Mouse (Mus musculus) adrenal gland (tissue): ENCODE data around the gene Trrap.

Experiments used
- intact Hi-C: fragments of 180-260 bp; cut with DNase I; formaldehyde crosslinking; loops from one replicate; pipeline ENCODE4 v1.15.1; 2025

Gene Trrap

DNA sequence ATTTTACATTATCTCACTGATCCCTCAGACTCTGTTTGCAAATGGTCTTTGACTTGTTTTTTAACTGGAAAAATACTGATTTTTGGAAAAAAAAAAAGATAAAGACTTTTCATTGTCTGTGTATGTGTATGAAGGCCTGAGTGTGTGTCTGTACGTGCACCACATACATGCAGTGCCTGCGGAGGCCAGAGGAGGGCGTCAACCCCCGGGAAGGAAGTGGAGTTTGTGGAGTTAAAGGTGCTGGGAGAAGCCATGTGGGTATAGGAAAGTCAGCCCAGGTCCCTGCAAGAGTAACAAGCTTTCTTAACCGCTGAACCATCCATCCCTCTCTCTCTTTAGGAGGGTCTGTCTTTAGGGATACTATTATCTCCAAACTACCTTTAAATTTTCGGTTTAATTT, 5.7 kb downstream of the Trrap start:
- intact Hi-C loops: no loop called here

DNA sequence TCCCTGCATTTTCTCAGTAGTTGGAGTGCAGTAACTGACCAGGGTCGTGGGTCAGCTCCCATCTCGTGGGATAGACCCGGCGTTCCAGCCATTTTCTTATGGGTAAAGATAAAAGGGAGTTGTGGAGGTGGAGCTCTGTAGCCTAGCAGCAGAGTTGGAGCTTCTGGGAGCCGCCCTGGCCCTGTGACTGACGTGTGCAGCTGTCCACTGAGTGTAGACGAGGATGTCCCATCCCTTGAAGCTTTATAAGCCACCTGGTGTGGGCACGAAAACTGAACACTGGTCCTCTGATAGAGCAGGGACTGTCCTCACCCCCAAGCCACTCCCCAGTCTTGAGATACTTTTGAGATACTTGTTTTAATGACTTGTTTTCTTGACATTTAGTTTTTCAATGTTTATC, 13.1 kb downstream of the Trrap start:
- intact Hi-C loops: loop anchor here (5.0 to 10.0 kb wide), 2 partner anchors 42 to 204 kb away; no protein-coding TSS in a partner anchor

DNA sequence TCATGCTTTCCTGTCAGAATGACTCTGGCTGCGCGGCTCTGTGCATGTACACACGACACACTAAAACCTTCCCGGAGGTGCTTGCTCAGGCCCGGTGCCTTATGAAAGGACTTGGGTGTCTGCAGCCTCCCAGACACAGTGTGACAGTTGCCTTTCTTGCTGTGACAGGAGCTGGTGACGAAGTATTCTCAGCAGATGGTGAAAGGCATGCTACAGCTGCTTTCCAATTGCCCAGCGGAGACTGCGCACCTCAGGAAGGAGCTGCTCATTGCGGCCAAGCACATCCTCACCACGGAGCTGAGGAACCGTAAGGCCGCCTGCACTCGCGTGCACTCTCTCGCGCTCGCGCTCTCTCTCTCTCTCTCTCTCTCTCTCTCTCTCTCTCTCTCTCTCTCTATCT, 18.9 kb downstream of the Trrap start:
- intact Hi-C loops: loop anchor here (10.0 kb wide), 1 partner anchor 198 kb away; no protein-coding TSS in a partner anchor

DNA sequence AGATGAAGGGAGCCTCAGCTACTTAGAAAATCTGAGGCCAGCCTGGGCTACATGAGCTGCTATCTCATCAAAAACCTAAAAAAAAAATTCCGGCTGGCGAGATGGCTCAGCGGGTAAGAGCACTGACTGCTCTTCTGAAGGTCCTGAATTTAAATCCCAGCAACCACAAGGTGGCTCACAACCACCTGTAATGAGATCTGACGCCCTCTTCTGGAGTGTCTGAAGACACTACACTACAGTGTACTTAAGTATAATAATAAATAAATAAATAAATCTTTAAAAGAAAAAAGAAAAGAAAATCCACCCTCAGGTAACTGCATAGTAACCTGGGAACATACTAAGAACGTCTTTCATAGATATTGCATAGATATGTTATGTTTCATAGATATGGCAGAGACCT, 25.8 kb downstream of the Trrap start:
- intact Hi-C loops: loop anchor here (5.0 kb wide), 1 partner anchor 39 kb away; no protein-coding TSS in a partner anchor

DNA sequence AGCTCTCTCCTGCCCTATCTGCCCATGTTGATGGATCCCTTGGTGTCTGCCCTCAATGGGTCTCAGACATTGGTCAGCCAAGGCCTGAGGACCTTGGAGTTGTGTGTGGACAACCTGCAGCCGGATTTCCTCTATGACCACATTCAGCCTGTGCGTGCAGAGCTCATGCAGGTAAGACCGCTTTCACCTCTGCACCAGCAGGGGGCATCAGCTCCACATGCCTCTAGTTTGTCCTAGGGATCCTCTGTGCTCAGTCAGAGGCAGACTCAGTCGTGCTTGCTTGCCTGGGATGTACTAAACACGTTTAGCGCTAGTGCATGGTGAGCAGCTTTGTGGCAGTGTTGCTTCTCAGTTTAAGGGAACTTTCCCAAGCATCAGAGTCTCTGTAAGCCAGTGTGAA, 27.2 kb downstream of the Trrap start:
- intact Hi-C loops: loop anchor here (5.0 kb wide), 1 partner anchor 38 kb away; no protein-coding TSS in a partner anchor

DNA sequence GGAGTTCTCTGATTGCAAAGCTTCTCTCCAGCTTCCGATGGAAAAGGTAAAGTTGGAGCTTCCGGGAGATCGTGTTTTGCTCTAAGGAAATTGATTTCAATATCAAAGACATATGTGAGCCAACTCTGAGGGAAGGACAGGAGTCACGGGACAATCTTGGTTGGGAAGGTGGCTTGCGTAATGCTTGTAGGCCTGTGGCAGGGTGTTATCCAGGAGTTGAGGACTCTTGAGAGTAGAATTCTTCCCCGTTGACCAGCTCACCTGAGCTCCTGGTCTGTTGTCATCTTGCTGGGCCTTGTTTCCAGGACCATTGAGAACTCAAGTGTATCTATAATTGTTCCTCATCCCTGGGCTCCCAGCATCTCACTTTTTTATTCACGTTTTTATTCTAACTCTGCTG, 29.6 kb downstream of the Trrap start:
- intact Hi-C loops: no loop called here

DNA sequence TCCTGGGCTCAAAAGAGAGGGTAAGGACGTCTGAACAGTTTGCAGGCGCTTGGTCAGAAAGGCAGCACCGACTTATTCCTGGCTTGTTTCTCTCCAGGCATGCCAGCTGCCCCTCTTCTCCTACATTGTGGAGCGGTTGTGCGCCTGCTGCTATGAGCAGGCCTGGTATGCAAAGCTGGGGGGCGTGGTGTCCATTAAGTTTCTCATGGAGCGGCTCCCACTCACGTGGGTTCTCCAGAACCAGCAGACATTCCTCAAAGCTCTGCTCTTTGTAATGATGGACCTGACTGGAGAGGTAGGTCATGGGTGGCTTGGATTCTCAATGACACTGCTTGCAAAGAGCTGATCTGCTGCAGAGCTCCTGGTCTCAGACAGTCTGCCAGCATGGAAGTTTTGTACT, 35.5 kb downstream of the Trrap start:
- intact Hi-C loops: no loop called here

DNA sequence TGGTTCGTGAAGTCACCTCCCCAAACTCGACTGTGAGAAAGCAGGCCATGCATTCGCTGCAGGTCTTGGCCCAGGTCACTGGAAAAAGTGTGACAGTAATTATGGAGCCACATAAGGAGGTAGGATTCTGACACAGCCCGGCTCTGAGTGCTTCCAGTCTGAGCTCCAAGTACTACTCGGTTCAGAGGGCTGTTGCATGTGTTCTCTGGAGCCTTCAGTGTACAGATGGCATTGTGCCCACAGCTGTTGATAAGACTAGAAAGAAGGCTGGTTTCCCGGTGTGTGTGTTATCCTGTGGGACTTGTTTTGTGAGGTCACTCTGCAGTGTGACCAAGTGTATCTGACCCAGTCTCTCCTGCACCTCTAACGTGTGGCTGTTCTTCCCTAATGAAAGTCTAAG, 36.6 kb downstream of the Trrap start:
- intact Hi-C loops: no loop called here

DNA sequence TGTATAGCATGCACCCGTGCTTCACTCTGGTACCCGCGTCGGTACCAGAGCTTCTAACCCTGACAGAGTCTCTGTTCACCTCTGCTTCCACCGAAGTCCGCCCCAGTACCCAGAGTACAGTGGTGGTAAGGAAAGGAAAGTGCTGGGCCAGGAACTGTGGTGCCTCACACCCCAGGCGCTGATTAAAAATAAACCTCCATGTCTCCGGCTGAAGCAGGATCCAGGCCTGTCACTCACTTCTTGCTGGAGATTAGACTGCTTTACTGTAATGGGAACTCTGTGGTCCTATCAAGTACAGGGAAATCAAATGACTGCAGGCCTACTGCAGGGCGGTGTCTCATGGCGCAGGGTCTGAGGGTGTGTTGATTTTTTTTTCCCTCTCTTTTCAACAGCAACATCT, 39.4 kb downstream of the Trrap start:
- intact Hi-C loops: no loop called here

DNA sequence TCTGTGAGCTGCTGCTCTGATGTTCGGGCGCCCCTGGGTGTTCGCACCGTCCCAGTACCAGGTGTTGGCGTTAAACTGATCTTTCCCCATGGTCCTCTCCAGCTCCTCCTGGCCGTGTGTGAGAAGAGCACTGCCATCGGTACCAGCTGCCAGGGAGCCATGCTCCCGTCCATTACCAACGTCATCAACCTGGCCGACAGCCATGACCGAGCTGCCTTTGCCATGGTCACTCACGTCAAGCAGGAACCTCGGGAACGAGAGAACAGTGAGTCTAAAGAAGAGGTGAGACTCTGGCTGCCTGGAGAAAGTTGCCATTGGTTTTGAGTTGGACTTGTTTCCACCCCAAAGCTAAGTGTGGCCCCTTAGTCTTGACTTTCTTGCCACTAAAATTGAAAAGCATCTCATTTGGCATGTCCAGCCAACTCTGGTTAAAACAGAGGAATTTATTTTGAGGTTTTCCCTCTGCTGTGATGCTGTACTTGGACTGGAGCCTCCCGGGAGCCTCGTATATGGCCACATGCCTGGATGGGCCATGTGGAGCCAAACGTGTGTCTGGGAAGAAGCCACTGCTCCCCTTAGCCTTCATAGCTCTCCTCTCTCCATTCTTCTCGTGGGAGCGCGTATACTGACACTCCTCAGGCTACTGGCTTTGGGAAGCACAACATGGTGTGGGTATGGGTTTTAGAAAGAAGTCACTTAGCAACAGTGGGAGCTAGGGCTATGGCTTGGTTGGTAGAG, 61.0 kb downstream of the Trrap start:
- intact Hi-C loops: no loop called here

DNA sequence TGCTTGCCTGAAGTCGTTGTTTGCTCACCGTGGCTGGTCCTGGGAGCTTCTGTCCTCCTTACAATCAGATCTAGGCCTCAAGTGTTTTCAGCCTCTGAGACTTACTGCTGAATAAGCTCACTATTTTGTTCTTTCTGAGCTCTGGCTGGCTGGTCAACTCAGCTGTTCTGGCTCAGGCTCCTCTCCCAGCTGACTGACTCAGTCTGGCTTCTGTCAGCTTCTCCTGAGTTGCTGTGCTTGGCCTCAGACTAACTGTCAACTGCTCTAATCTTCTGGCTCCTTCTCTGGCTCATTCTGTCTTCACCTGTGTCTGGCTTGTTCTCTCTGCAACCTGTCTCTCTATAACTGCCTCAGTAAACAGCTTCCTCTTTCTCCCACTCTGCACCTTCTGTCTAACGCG, 62.1 kb downstream of the Trrap start:
- intact Hi-C loops: loop anchor here (5.0 kb wide), 1 partner anchor 37 kb away; no protein-coding TSS in a partner anchor

DNA sequence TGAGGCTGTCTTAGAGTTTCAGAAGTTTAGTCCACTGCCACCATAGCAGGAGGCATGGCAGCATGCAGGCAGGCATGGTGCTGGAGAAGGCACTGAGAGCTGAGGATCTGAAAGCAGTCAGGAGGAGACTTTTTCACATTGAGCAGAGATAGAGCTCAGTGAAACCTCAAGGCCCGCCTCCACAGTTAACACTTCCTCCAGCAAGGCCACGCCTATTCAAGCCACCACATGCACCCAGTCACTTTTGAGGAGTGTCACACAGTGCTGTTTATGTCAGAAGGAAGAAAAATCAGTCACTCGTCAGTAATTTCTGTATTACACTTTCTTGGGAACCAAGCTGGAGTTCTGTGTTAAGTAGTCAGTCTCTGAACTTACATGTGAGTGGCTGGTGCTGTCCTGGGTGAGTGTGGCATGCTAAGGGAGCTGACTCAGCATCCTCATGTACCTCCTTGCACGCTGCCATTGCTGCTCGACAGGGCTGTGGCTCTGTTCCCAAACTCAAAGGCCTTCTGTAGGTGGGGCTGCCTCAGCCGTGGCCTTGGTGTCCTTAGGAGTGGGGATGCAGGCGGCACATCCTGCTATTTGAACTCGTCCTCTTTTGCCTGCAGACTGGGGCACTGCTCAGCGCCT, 64.4 kb downstream of the Trrap start:
- intact Hi-C loops: loop anchor here (5.0 kb wide), 1 partner anchor 40 kb away; no protein-coding TSS in a partner anchor

DNA sequence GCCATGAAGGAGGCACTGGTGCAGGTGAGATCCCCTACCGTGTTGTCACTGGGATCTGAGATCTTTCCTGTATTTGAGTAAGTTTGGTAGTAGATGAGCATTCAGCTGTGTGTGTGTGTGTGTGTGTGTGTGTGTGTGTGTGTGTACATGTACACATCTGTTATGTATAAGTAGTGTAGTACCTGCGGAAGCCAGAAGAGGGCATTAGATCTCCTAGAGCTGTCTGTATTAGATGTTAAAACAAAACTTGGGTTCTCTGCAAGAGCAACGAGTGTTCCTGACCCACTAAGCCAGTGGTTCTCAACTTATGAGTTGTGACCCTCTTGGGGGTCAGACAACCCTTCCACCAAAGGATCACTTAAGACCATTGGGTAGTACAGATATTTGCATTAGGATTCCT, 68.6 kb downstream of the Trrap start:
- intact Hi-C loops: loop anchor here (5.0 kb wide), 1 partner anchor 41 kb away; no protein-coding TSS in a partner anchor

DNA sequence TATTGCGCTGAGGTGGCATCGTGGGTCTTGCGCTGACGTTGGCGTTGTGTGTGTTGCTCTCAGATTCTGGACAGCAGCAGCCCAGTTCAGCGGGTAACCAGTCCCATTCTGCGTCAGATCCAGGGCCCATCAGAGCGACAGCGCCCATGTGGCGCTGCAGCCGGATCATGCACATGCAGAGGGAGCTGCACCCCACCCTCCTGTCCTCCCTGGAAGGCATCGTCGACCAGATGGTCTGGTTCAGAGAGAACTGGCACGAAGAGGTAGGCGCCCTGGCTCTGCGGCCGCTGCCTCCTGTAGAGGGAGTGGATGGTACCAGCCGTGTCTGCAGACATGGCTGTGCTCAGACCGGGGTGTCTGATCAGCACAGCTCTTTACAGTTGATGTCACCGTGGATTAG, 77.8 kb downstream of the Trrap start:
- intact Hi-C loops: no loop called here

DNA sequence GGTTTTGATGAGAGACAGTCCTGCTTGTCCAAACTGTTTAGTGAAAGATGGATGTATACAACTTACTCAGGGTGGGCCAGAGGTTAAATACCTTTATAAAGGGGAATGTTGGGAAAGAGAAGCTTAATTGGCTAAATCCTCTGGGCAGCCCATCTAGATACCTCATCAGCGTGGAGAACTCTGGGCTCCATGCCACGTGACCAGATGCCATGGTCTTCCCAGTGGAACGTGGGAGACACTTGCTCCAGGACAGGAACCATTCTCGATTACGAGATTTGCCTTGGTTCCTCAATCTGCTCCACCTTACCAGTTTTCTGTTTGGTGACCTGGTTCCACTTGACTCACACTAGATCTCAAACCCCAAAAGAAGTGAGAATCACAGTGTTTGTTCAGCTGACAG, 81.2 kb downstream of the Trrap start:
- intact Hi-C loops: no loop called here

DNA sequence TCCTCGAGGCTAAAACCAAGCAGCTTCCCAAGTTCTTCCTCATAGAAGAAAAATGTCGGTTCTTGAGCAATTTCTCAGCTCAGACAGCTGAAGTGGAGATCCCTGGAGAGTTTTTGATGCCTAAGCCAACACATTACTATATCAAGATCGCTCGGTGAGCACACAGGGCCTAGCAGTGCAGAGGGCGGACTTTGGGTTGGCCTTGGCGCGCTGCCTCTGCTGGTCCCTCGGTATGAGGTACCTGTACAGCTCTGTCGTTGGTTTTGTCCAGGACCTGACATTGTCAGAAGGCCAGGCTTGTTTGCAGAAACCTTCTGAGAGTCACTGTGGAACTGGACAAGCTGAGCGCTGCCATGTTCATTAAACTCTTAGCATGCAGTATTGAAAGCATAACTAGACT, 82.4 kb downstream of the Trrap start:
- intact Hi-C loops: no loop called here

DNA sequence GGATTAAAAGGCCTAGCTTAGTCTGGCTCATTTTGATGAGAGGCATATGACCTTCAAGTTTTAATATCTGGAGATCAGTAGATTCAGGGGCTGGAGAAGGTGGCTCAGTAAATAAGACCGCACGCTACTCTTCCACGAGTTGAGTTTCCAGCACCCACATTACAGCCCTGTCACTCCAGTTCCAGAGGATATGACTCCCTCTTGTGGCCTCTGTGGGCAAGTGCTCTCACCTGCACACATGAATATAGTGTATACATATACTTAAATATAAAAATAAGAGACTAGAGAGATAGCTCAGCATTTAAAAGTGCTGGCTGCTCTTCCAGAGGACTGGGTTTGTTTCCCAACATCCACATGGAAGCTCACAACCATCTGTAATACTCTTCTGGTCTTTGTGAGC, 84.3 kb downstream of the Trrap start:
- intact Hi-C loops: no loop called here

DNA sequence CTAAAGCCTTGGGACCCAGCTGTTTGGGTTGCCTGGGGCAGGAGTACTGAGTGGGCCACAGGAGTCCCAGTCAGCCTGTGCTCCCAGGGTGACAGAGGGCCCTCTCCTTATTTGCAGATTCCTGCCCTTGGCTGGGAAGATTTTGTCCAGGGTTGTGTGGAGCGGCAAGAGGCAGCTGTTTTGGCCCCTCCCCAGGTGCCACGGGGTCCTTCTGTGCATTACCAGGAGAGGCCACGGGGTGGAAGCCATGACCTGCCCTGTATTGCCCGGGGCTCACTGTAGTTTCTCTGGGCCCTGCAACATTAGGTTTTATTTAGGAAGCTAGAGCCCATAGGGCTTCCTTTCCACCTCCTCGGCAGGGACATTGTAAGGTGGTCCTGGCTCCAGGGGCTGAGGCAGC, 86.4 kb downstream of the Trrap start:
- intact Hi-C loops: no loop called here

DNA sequence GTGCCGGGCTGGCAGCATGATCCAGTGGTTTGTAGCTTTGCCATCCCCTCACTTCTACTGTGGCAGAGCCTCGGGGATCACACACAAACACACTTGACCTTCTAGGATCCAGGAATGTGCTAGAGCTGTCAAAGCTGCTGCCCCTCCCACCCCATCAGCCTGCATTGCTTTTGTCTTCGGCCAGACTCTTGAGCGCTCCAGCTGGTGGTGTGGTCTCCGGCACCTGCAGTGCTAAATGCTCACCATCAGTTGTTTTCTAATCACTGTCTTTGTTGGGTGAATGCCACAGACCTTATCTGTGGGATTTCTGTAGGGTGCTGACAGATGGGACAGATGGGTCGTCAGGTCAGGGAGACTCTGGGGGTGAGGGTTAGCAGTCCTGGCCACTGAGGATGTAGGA, 88.4 kb downstream of the Trrap start:
- intact Hi-C loops: no loop called here

DNA sequence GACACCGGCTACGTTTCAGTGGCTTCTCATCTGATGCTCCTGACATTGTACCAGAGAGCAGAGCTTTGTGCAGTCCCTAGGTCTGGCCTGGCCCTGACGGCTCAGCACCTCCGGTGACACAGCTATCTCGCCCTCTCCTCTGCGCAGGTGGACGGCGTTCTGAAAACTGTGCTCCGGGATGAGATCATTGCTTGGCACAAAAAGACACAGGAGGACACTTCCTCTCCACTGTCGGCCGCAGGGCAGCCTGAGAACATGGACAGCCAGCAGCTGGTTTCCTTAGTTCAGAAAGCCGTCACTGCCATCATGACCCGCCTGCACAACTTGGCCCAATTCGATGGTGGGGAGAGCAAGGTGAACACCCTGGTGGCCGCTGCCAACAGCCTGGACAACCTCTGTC, 91.0 kb downstream of the Trrap start:
- intact Hi-C loops: no loop called here

DNA sequence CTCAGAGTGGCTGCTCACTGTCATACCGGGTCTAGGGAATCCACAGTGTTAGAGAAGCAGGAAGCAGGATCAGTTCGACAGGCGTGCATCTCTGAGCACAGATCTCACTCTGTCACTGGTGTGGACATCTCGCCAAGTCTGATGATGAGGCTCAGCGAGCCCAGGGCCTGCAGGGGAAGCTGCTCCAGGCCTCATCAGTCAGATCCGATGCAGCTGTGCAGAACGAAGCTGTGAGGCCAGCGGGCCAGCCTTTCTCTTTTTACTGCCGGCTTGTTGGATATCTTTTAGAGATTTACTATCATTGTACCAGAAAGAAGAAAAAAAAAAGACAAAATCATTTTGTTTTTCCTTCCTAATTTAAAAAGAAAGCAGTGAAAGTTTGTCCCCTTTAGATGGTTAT, 91.8 kb downstream of the Trrap start:
- intact Hi-C loops: no loop called here

DNA sequence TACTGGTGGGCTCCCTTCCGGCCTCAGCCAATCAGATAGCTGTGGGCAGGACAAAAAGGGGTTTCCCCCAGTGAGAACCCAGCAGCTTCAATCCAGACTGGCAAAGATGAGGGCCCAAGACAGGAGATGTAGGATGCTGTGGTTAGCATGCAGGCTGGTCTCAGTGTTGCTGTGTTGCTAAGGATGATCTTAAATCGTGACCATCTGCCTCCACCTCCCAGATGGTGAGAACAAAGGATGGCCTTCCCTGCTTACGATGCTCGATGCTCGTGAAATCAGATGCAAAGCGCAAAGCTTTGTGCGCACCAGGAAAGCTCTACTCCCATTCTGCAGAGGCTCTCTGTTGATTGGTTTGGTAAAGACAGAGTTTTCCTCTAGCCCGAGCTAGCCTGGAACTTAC, 93.4 kb downstream of the Trrap start:
- intact Hi-C loops: no loop called here

DNA sequence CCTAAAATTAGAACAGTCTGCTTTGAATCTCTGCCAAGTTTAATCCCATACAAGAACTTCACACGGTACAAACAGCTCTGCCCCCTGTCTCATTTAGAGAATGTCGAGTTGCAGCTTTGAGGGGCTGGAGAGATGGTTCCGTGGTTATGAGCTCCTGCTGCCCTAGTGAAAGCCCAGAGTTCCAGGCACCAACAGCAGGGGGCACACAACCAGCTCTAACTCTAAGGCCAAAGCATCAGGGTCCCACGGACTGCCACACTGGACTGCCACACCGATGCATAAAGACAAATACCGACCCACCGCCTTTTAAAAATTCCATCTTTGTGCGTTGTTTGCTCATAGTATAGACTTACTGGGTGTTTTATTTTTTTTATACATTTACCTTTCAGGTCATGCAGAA, 99.4 kb downstream of the Trrap start:
- intact Hi-C loops: no loop called here
